Mouse (Mus musculus): Measurements from ENCODE around the gene Mgat5.

Gene Mgat5

GRCm38 (mm10) chr1:127259669-127260068 lies 54.9 kb downstream of the Mgat5 start:
- no peak for DNase-seq (ENCODE audit: low spot score)

DNA sequence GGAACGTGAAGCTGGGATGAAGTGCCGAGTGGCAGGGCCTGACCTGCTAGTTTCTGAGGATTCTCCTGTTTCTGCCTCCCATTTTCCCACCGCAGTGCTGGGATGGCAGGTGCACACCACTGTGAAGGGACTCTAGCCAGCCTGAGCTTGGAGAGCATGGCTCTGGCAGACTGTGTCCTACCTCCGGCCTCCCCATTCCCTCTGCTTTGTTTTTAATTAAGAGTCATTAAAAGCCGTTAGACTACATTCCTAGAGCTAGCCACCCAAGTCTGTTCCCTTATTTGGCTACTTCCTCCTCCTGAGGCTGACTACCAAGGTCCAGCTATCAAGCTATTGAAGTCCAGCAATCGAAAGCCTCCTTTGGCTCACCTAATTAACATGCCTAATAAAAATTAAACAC lies 56.2 kb downstream of the Mgat5 start:
- no peak for DNase-seq (ENCODE audit: low spot score)

GRCm38 (mm10) chr1:127262170-127262837 lies 57.5 kb downstream of the Mgat5 start:
- DNase-seq (ENCODE audit: low spot score): no peak

DNA sequence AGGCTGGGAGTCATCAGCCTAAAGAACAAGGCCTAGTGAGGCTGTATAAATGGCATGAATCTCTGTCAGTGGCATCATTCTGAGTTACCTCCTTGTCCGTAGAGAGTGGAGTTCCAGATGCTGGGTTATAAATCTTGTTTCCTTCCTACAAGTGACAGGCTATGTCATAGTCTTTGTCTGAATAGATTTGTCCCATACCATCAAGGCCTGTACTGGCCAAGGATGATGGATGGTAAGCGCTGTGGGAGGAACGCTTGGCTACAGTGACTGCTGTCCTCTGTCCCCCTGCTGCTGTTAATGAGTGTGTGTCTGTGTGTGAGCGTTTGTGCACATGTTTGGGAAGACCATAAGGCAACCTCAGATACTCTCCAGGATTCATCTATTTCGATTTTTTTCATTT lies 63.2 kb downstream of the Mgat5 start:
- no peak for DNase-seq (ENCODE audit: low spot score)

- DNase-seq (ENCODE audit: low spot score): no peak
Observed at GRCm38 (mm10) chr1:127269343-127269742, 64.5 kb downstream of the Mgat5 start.

GRCm38 (mm10) chr1:127270273-127271020 lies 65.6 kb downstream of the Mgat5 start:
- DNase-seq (ENCODE audit: low spot score): no peak

GRCm38 (mm10) chr1:127271156-127271555 lies 66.3 kb downstream of the Mgat5 start:
- no peak for DNase-seq (ENCODE audit: low spot score)

DNA sequence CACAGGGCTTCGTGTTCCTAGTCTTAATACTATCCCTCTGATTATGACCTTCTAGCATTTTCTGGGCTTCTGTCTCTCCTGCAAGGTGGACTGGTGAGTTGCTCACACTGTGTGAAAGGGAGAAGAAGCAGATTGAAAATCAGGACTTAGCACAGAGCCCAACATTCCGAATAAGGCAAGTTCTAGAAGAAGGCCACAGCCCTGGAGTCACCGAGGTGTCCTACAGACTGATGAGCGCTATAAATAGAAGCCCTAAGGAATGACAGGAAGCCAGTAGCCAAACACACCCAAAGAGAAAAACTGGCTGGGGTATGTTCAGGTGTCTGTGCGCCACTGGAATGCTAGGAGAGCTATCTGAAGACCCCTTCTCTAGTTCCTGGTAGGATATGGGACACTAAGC lies 68.5 kb downstream of the Mgat5 start:
- no peak for DNase-seq (ENCODE audit: low spot score)

- DNase-seq (ENCODE audit: low spot score): no peak
Observed at GRCm38 (mm10) chr1:127275572-127276324, 70.9 kb downstream of the Mgat5 start.

GRCm38 (mm10) chr1:127278067-127278466 lies 73.3 kb downstream of the Mgat5 start:
- DNase-seq (ENCODE audit: low spot score): no peak

- DNase-seq (ENCODE audit: low spot score): no peak
Observed at GRCm38 (mm10) chr1:127280256-127280655, 75.4 kb downstream of the Mgat5 start.

GRCm38 (mm10) chr1:127284975-127285374 lies 80.2 kb downstream of the Mgat5 start:
- no peak for DNase-seq (ENCODE audit: low spot score)

- no peak for DNase-seq (ENCODE audit: low spot score)
Observed at GRCm38 (mm10) chr1:127287505-127287904, 82.7 kb downstream of the Mgat5 start.

DNA sequence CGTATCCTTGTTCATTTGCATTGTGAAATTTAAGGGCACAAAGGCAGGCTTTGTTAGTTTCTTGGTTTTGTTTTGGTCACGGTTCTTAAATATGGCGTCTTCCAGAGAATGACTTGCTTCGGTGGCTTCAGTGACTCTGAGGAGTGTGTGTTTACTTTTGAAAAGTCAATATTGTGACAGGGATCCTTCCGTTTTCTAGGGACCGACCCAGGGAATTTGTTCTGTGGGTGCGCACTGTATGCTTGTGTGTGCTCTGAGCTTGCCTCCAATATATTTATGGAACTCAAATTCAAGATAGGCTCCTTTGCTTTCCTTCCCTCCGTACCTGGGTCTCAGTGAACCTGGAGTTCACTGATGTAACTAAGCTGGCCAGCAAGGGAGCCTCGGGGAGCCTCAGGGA lies 86.1 kb downstream of the Mgat5 start:
- no peak for DNase-seq (ENCODE audit: low spot score)

GRCm38 (mm10) chr1:127291721-127292120 lies 86.9 kb downstream of the Mgat5 start:
- no peak for DNase-seq (ENCODE audit: low spot score)

GRCm38 (mm10) chr1:127293286-127293685 lies 88.5 kb downstream of the Mgat5 start:
- DNase-seq (ENCODE audit: low spot score): no peak

DNA sequence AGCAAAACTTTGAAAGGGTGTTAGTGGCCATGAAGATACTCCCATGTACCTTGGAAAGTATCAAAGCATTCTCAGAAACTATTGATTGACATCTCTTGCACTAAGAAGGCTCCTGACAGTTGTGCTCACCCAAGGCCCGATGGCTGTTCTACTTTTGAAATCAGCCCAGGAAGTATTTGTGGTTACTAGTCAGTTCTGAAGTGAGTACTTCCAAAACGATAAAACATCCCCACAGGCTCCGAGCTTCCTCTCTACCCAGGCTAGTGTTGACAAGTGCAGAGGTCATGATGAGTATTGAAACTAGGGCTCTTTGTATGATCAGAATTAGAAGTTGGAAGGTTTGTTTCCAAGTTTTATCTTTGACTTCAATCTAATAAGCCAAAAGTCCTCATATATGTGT lies 92.0 kb downstream of the Mgat5 start:
- no peak for DNase-seq (ENCODE audit: low spot score)

DNA sequence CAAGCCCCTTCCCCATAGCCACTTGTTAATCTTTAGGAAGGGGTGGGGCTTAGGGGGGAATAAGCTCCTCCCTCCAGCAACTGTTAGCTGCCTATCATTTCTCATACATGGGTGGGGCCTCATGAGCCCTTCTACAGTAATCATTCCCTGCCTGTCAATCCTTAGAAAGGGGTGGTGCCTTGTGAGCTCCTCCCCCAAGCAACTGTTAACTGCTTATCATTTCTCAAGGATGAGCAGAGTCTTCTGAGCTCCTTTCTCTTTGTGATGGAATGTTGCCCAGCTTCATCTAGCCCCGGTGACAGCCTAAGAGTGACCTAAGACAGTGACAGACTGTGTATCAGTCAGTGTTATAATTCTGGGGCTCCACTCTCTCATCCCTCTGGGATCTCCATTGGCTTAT lies 95.0 kb downstream of the Mgat5 start:
- no peak for DNase-seq (ENCODE audit: low spot score)

DNA sequence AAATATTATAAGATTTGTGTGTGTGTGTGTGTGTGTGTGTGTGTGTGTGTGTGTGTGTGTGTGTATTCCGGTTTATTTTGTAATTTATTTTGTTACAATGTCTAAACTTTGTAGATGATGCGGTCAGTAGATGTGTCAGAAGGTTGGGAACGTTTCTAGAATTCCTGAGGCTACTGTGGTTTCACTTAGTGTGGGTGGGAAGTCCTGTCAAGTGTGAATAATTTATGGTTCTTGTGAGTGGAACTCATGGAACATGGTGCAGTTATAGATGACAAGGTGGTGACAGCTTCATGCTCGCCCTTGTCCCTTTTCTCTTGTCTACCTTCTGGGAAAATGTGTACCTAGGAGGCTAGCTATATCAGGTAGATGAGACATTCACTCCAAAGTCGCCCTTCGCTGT lies 96.2 kb downstream of the Mgat5 start:
- DNase-seq (ENCODE audit: low spot score): no peak

GRCm38 (mm10) chr1:127302620-127303019 lies 97.8 kb downstream of the Mgat5 start:
- no peak for DNase-seq (ENCODE audit: low spot score)

DNA sequence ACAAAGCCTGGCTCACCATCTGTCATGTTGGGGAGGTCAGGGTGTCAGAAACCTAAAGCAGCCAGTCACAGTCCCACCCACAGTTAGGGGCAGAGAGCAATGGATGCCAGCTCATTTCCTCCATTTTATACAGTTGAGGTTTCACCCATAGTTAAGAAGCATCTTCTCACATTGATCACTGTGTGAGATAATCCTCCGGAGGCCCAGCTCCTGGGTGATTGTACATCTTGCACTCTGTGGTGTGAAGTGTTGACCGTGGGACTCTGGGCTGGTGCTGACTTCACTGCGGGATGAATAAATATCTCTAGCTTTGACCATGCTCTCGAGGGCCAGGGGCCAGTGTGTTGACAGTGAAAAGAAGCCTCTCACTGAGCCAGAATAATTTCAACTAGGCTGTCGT lies 99.0 kb downstream of the Mgat5 start:
- no peak for DNase-seq (ENCODE audit: low spot score)

DNA sequence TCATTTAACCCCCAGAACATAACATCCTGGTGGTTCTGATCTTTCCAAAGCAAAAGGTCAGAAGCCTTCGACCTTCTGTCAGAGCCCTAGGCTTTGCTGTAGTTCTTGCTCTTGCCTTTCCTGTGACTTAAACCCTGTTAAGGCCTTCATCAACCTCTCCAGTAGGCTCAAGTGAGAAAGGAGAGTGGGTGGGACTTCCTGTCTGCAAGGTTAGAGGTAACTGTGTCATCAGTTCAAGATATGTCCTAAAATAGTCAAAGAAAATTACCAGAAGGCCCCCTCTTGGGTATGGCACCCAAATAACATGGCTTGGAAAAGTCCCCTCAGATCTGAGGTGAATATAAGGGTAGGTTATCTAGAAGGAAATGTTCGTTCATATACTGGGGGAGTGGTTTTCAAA lies 99.5 kb downstream of the Mgat5 start:
- no peak for DNase-seq (ENCODE audit: low spot score)

- no peak for DNase-seq (ENCODE audit: low spot score)
Observed at GRCm38 (mm10) chr1:127305582-127305981, 100.8 kb downstream of the Mgat5 start.

Measured in layer of hippocampus, adult 9-10 months (tissue).